10 mouse cellular contexts compared by ENCODE assay signal in the genomic region with DNA sequence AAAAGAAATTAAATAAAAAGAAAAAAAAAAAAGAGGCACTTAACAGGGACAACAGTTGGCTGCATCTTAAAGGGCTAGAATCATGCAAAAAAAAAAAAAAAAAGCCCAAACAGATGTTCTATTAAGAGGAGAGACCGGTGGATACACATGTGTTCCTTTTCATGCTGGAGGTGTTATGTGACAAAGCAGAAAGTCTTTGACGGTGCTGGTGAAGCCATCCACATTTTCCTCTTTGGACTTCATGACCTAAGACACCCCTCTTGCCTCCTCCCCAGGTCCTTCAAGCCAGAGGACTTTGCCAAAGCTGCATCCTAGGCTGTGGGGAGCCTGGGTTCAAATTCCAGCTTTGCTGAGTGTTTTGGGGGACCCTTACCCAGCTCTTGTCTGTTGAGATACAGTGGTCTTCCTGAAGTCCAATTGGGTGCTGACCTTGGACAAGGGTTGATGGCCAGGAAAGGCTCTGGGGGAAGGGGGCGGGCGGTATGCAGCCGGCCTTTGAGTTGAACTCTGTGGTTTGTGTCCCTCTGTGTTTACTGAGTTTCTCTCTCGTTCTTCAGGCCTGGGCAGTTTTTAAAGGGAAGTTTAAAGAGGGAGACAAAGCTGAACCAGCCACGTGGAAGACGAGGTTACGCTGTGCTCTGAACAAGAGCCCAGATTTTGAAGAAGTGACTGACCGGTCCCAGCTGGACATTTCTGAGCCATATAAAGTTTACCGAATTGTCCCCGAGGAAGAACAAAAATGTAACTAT. TPM values are rescaled to one million over a fixed set of nuclear protein-coding genes. Genes with fewer than 3 reads are reported as not detected.
DNase-seq lines count a peak whose midpoint lies in the region; ATAC-seq and TF ChIP-seq lines count a peak whose summit lies in the region.
"Had no signal": no experiment of that assay in that cellular context is flagged by ENCODE, and none has a peak within 500 bp of the region (broad histone marks: within the 10 kb centered on the region; RNA-seq: fewer than 3 reads in every experiment).

No protein-coding gene starts in this region.

- H3K27me3 ChIP-seq in liver, adult 2 months (ENCODE audit: control insufficient read depth, insufficient read depth, low read length), result no peaks in the 10 kb centered on the region
- H3K27me3 ChIP-seq in liver, embryonic 11.5 days (replicated peaks; ENCODE audit: control insufficient read depth, insufficient read depth, low read length), result peaks cover 9% of the 10 kb centered on the region
- H3K27me3 ChIP-seq in midbrain, embryonic 13.5 days, result no peaks in the 10 kb centered on the region; the same call in none of the 2 replicates

- peak overlapping the region; percentile 66 for H3K27ac ChIP-seq in liver, adult 2 months (replicated peaks; ENCODE audit: insufficient read depth, low read depth, low read length)
- H3K27ac ChIP-seq in liver, embryonic 11.5 days (ENCODE audit: low read depth, low read length), result no peak overlapping the region; the same call in 1 of the 2 replicates
- H3K27ac ChIP-seq in midbrain, embryonic 13.5 days, result no peak overlapping the region

- ATAC-seq in liver, embryonic 11.5 days (replicated peaks; ENCODE audit: low FRiP score), result no peak
- ATAC-seq in common myeloid progenitor, adult 5-6 weeks (replicated peaks; ENCODE audit: low read depth, poor library complexity, severe bottlenecking), result 0 out of 2 replicates have a peak, but pooled peaks have one; percentile 26
- peak; percentile 28; the same call in 1 of the 2 replicates for ATAC-seq in megakaryocyte, adult 5-6 weeks (ENCODE audit: poor library complexity, severe bottlenecking)
- no peak for ATAC-seq in midbrain, embryonic 13.5 days

- H3K4me3 ChIP-seq in liver, adult 2 months (ENCODE audit: insufficient read depth, low read depth, low read length), result no peak overlapping the region
- H3K4me3 ChIP-seq in liver, embryonic 11.5 days (ENCODE audit: low read depth, low read length), result no peak overlapping the region
- H3K4me3 ChIP-seq in midbrain, embryonic 13.5 days (replicated peaks), result no peak overlapping the region

- no peak overlapping the region for H3K9ac ChIP-seq in liver, adult 2 months (ENCODE audit: low read depth, low read length)
- H3K9ac ChIP-seq in liver, embryonic 11.5 days (ENCODE audit: low read depth, low read length), result no peak overlapping the region
- no peak overlapping the region for H3K9ac ChIP-seq in midbrain, embryonic 13.5 days (replicated peaks)

- H3K4me2 ChIP-seq in liver, embryonic 11.5 days, result no peak overlapping the region
- H3K4me2 ChIP-seq in midbrain, embryonic 13.5 days (replicated peaks), result no peak overlapping the region

- no peak for TF ChIP-seq CTCF in liver, adult 2 months (IDR thresholded peaks at IDR 0.05; ENCODE audit: low read depth, low read length)

- H3K4me1 ChIP-seq in liver, adult 2 months (ENCODE audit: control insufficient read depth, insufficient read depth, low read length), result peaks cover 3% of the 10 kb centered on the region; the same call in 1 of the 2 replicates
- H3K4me1 ChIP-seq in liver, embryonic 11.5 days (replicated peaks; ENCODE audit: control insufficient read depth, insufficient read depth, low read length), result peaks cover 10% of the 10 kb centered on the region
- H3K4me1 ChIP-seq in midbrain, embryonic 13.5 days (replicated peaks), result no peaks in the 10 kb centered on the region

- no peaks in the 10 kb centered on the region for H3K79me2 ChIP-seq in liver, adult 2 months (ENCODE audit: control insufficient read depth, insufficient read depth, low read length)

- peak; percentile 53 for DNase-seq in liver, adult 2 months (ENCODE audit: extremely low read depth, low read depth, low spot score)
- no peak for DNase-seq in liver, embryonic 11.5 days (ENCODE audit: low spot score)
- peak; percentile 71 for DNase-seq in kidney, postnatal 10 days
- no peak for DNase-seq in cerebellum, adult 8-10 months
- no peak for DNase-seq in right cerebral cortex, postnatal 25 days
- DNase-seq: adrenal gland, postnatal 36 days; thymus, postnatal 25 days had no signal

- TF ChIP-seq POLR2A in liver, adult 2 months (IDR thresholded peaks at IDR 0.05; ENCODE audit: extremely low read depth, insufficient read depth, low read length), result no peak

- H3K36me3 ChIP-seq in liver, adult 2 months (ENCODE audit: control insufficient read depth, insufficient read depth, low read length), result no peaks in the 10 kb centered on the region
- H3K36me3 ChIP-seq in liver, embryonic 11.5 days (ENCODE audit: control insufficient read depth, insufficient read depth, low read length), result no peaks in the 10 kb centered on the region
- no peaks in the 10 kb centered on the region for H3K36me3 ChIP-seq in midbrain, embryonic 13.5 days

- WGBS in liver, adult 2 months, result 57% methylated on average over 12 of the region's 12 CpGs
- 48% methylated on average over 12 of the region's 12 CpGs for WGBS in liver, embryonic 11.5 days
- 52% methylated on average over 12 of the region's 12 CpGs for WGBS in midbrain, embryonic 13.5 days

- no peaks in the 10 kb centered on the region for H3K9me3 ChIP-seq in liver, embryonic 11.5 days (ENCODE audit: control insufficient read depth, low read length)
- H3K9me3 ChIP-seq in midbrain, embryonic 13.5 days, result no peaks in the 10 kb centered on the region

RNA-seq across cellular contexts. Expression of a gene that starts 7.2 kb away (rescaled TPM):
- 5.5 and 7.6 TPM in 2 replicates for total RNA-seq in liver, adult 2 months (2014; rRNA removed)
- polyA plus RNA-seq in liver, adult 2 months (2012; rRNA removed), result 3.3 and 7.0 TPM in 2 replicates
- polyA plus RNA-seq in liver, embryonic 11.5 days (2014; fragmentation: Nextera tagmentation; extraction: Ambion mirVana), result 10.5 and 12.3 TPM in 2 replicates
- 97.9 and 117 TPM in 2 replicates for total RNA-seq in common myeloid progenitor, adult 5-6 weeks (2017)
- total RNA-seq in megakaryocyte, adult 5-6 weeks (2015), result 167 and 175 TPM in 2 replicates
- 282 and 289 TPM in 2 replicates for total RNA-seq in megakaryocyte, adult 5-6 weeks (2017)
- 3.5 and 3.9 TPM in 2 replicates for polyA plus RNA-seq in midbrain, embryonic 13.5 days (2015; fragmentation: Nextera tagmentation; extraction: Ambion mirVana)

Comparison
In these comparisons a context has a peak if more than half of its experiments do, and no peak if none do; other contexts are left out.
1. DNase-seq: peak in liver, adult 2 months (single experiment) and kidney, postnatal 10 days (single experiment); none in liver, embryonic 11.5 days (single experiment), cerebellum, adult 8-10 months (single experiment) and right cerebral cortex, postnatal 25 days (single experiment).
2. ATAC-seq: peak in common myeloid progenitor, adult 5-6 weeks (single experiment) and megakaryocyte, adult 5-6 weeks (single experiment); none in liver, embryonic 11.5 days (single experiment) and midbrain, embryonic 13.5 days (single experiment).
3. RNA of a gene that starts 7.2 kb away (total RNA-seq): 167 to 289 TPM in megakaryocyte, adult 5-6 weeks and 97.9 to 117 TPM in common myeloid progenitor, adult 5-6 weeks; 5.5 to 7.6 TPM in liver, adult 2 months; every median in the first group is over 10 times any median in the second.